Mouse (Mus musculus) midbrain, embryonic 12.5 days (tissue): ENCODE results near the gene Uqcc2. TPM values are rescaled to one million over a fixed set of nuclear protein-coding genes. Genes with fewer than 3 reads are reported as not detected.

ENCODE experiments used
- ATAC-seq: fragments of 200-750 bp; cut with Nextera tagmentation; 2 replicates; pipeline ENCODE4 v1.8.0; 2017; ENCODE audit warnings: low read depth, moderate TSS enrichment, moderate library complexity; ENCODE audit not compliant: low FRiP score
- H3K27ac ChIP-seq: fragments of 300-500 bp; sonication (generic); replicated peaks from 2 replicates; pipeline ENCODE4 v1.5.1; 2016; ENCODE audit warnings: mild to moderate bottlenecking
- H3K27me3 ChIP-seq: fragments of 300-500 bp; sonication (generic); 2 replicates; pipeline ENCODE4 v1.6.1; 2016; ENCODE audit warnings: mild to moderate bottlenecking
- H3K36me3 ChIP-seq: fragments of 300-500 bp; sonication (generic); 2 replicates; pipeline ENCODE4 v1.6.1; 2016
- H3K4me1 ChIP-seq: fragments of 300-500 bp; sonication (generic); 2 replicates; pipeline ENCODE4 v1.6.1; 2016
- H3K4me2 ChIP-seq: fragments of 300-500 bp; sonication (generic); replicated peaks from 2 replicates; pipeline ENCODE4 v1.6.1; 2016; ENCODE audit warnings: mild to moderate bottlenecking, moderate library complexity
- H3K4me3 ChIP-seq: fragments of 300-500 bp; sonication (generic); 2 replicates; pipeline ENCODE4 v1.5.1; 2016; ENCODE audit warnings: mild to moderate bottlenecking
- H3K9ac ChIP-seq: fragments of 300-500 bp; sonication (generic); replicated peaks from 2 replicates; pipeline ENCODE4 v1.6.1; 2016; ENCODE audit warnings: mild to moderate bottlenecking, moderate library complexity
- H3K9me3 ChIP-seq: fragments of 300-500 bp; sonication (generic); 2 replicates; pipeline ENCODE4 v1.6.1; 2016; ENCODE audit warnings: mild to moderate bottlenecking
- WGBS: fragments of 180-500 bp; shearing (Covaris S2); methylation state at CpG from one replicate; pipeline ENCODE4 v1.1.7; 2016; 5-methylcytosine and 5-hydroxymethylcytosine counted together
- polyA plus RNA-seq: library from polyadenylated mRNA; unstranded; fragments of >200 nt; fragmentation: Nextera tagmentation; extraction: Ambion mirVana; gene quantifications from 2 replicates; pipeline ENCODE4 v1.2.1, GENCODE M21; 2016

The Uqcc2 gene
- 302 and 331 TPM in 2 replicates for polyA plus RNA-seq

GRCm38 (mm10) chr17:27133551-27134141 is at the start of gene Uqcc2:
Uqcc2 (minus strand) TSS chr17:27133916.
- under 1% methylated on average over 46 of the region's 46 CpGs for WGBS
- Histone ChIP-seq H3K4me1 (peaks cover 49% of the 10 kb centered on the region), H3K4me3 (peak within 1 kb of the TSS; percentile 74), H3K27ac (peak within 1 kb of the TSS; percentile 76), H3K9me3 (no peaks in the 10 kb centered on the region), H3K4me2 (peak within 1 kb of the TSS; percentile 54), H3K36me3 (0 out of 2 replicates have a peak, but pooled peaks cover 5% of the 10 kb centered on the region), H3K9ac (peak within 1 kb of the TSS; percentile 78), H3K27me3 (peaks cover 17% of the 10 kb centered on the region)
- ATAC-seq, result peak; percentile 96

- no peak overlapping the region for H3K9ac ChIP-seq
- H3K4me2 ChIP-seq, result no peak overlapping the region
- 0 out of 2 replicates have a peak, but pooled peaks cover 6% of the 10 kb centered on the region for H3K4me1 ChIP-seq
- H3K27ac ChIP-seq, result no peak overlapping the region
- no peaks in the 10 kb centered on the region for H3K36me3 ChIP-seq
- no peaks in the 10 kb centered on the region; the same call in 1 of the 2 replicates for H3K27me3 ChIP-seq
- 78% methylated on average over 5 of the region's 5 CpGs for WGBS
- H3K4me3 ChIP-seq, result no peak overlapping the region
- H3K9me3 ChIP-seq, result no peaks in the 10 kb centered on the region
- no peak for ATAC-seq
Measured at GRCm38 (mm10) chr17:27182401-27182800, 48.7 kb upstream of the Uqcc2 start.

GRCm38 (mm10) chr17:27181666-27182065 is 48.0 kb upstream of the Uqcc2 start:
- Histone ChIP-seq H3K36me3 (no peaks in the 10 kb centered on the region), H3K9ac (no peak overlapping the region), H3K27ac (no peak overlapping the region), H3K9me3 (no peaks in the 10 kb centered on the region), H3K27me3 (no peaks in the 10 kb centered on the region; the same call in 1 of the 2 replicates), H3K4me2 (no peak overlapping the region), H3K4me1 (no peaks in the 10 kb centered on the region), H3K4me3 (no peak overlapping the region)
- 26% methylated on average over 3 of the region's 3 CpGs for WGBS
- ATAC-seq, result no peak

GRCm38 (mm10) chr17:27179681-27180280 is 46.1 kb upstream of the Uqcc2 start:
- H3K9ac ChIP-seq, result no peak overlapping the region
- no peak for ATAC-seq
- H3K27me3 ChIP-seq, result no peaks in the 10 kb centered on the region; the same call in 1 of the 2 replicates
- WGBS, result 67% methylated on average over 12 of the region's 12 CpGs
- H3K36me3 ChIP-seq, result no peaks in the 10 kb centered on the region
- peaks cover 14% of the 10 kb centered on the region for H3K4me1 ChIP-seq
- H3K4me2 ChIP-seq, result no peak overlapping the region
- no peaks in the 10 kb centered on the region for H3K9me3 ChIP-seq
- no peak overlapping the region for H3K27ac ChIP-seq
- no peak overlapping the region for H3K4me3 ChIP-seq

- 89% methylated on average over 17 of the region's 17 CpGs for WGBS
- no peak for ATAC-seq
- no peak overlapping the region for H3K9ac ChIP-seq
- no peak overlapping the region for H3K4me2 ChIP-seq
- H3K27ac ChIP-seq, result no peak overlapping the region
- no peak overlapping the region for H3K4me3 ChIP-seq
- H3K9me3 ChIP-seq, result no peaks in the 10 kb centered on the region
- H3K4me1 ChIP-seq, result peaks cover 14% of the 10 kb centered on the region
- no peaks in the 10 kb centered on the region for H3K36me3 ChIP-seq
- H3K27me3 ChIP-seq, result no peaks in the 10 kb centered on the region; the same call in 1 of the 2 replicates
Measured at GRCm38 (mm10) chr17:27178427-27179177, 44.9 kb upstream of the Uqcc2 start.

- no peak for ATAC-seq
- Histone ChIP-seq H3K9me3 (no peaks in the 10 kb centered on the region), H3K36me3 (no peaks in the 10 kb centered on the region), H3K9ac (no peak overlapping the region), H3K4me2 (no peak overlapping the region), H3K27me3 (no peaks in the 10 kb centered on the region; the same call in 1 of the 2 replicates), H3K27ac (no peak overlapping the region), H3K4me1 (peaks cover 14% of the 10 kb centered on the region), H3K4me3 (no peak overlapping the region)
- 89% methylated on average over 9 of the region's 9 CpGs for WGBS
Measured at GRCm38 (mm10) chr17:27178019-27178418, 44.3 kb upstream of the Uqcc2 start.

- Histone ChIP-seq H3K4me3 (no peak overlapping the region), H3K27ac (no peak overlapping the region), H3K9me3 (no peaks in the 10 kb centered on the region), H3K27me3 (no peaks in the 10 kb centered on the region), H3K4me2 (no peak overlapping the region), H3K36me3 (no peaks in the 10 kb centered on the region), H3K9ac (no peak overlapping the region), H3K4me1 (peaks cover 14% of the 10 kb centered on the region)
- no peak for ATAC-seq
- 87% methylated on average over 4 of the region's 4 CpGs for WGBS
Measured at GRCm38 (mm10) chr17:27176754-27177153, 43.0 kb upstream of the Uqcc2 start.

- 79% methylated on average over 3 of the region's 3 CpGs for WGBS
- H3K9ac ChIP-seq, result no peak overlapping the region; the same call in 1 of the 2 replicates
- no peaks in the 10 kb centered on the region for H3K36me3 ChIP-seq
- H3K27me3 ChIP-seq, result no peaks in the 10 kb centered on the region
- no peaks in the 10 kb centered on the region for H3K9me3 ChIP-seq
- no peak for ATAC-seq
- H3K4me1 ChIP-seq, result peaks cover 14% of the 10 kb centered on the region
- no peak overlapping the region for H3K4me3 ChIP-seq
- peak overlapping the region; percentile 63 for H3K27ac ChIP-seq
- H3K4me2 ChIP-seq, result no peak overlapping the region
Measured at GRCm38 (mm10) chr17:27176287-27176686, 42.6 kb upstream of the Uqcc2 start.

GRCm38 (mm10) chr17:27175196-27175874 is 41.6 kb upstream of the Uqcc2 start:
- Histone ChIP-seq H3K4me2 (no peak overlapping the region), H3K4me3 (no peak overlapping the region), H3K36me3 (no peaks in the 10 kb centered on the region), H3K27me3 (no peaks in the 10 kb centered on the region), H3K4me1 (peaks cover 14% of the 10 kb centered on the region), H3K27ac (peak overlapping the region; percentile 63), H3K9me3 (no peaks in the 10 kb centered on the region), H3K9ac (no peak overlapping the region)
- 37% methylated on average over 14 of the region's 14 CpGs for WGBS
- ATAC-seq, result peak; percentile 86

- no peaks in the 10 kb centered on the region for H3K36me3 ChIP-seq
- H3K27ac ChIP-seq, result no peak overlapping the region
- no peak overlapping the region for H3K9ac ChIP-seq
- peaks cover 14% of the 10 kb centered on the region for H3K4me1 ChIP-seq
- ATAC-seq, result no peak
- no peak overlapping the region for H3K4me2 ChIP-seq
- H3K4me3 ChIP-seq, result no peak overlapping the region
- H3K9me3 ChIP-seq, result no peaks in the 10 kb centered on the region
- H3K27me3 ChIP-seq, result no peaks in the 10 kb centered on the region
- WGBS, result 69% methylated on average over 3 of the region's 3 CpGs
Measured at GRCm38 (mm10) chr17:27173715-27174114, 40.0 kb upstream of the Uqcc2 start.

GRCm38 (mm10) chr17:27172459-27172858 is 38.7 kb upstream of the Uqcc2 start:
- peaks cover 14% of the 10 kb centered on the region for H3K4me1 ChIP-seq
- H3K4me2 ChIP-seq, result no peak overlapping the region
- no peak overlapping the region for H3K9ac ChIP-seq
- H3K27ac ChIP-seq, result no peak overlapping the region
- no peaks in the 10 kb centered on the region for H3K9me3 ChIP-seq
- 88% methylated on average over 9 of the region's 9 CpGs for WGBS
- no peaks in the 10 kb centered on the region for H3K36me3 ChIP-seq
- H3K4me3 ChIP-seq, result no peak overlapping the region
- ATAC-seq, result no peak
- no peaks in the 10 kb centered on the region for H3K27me3 ChIP-seq
